In genomic region chr8:117089802-117090201, GRCm38 (mm10) we compare ENCODE assay signal across 38 mouse cellular contexts. TPM values are rescaled to one million over a fixed set of nuclear protein-coding genes. Genes with fewer than 3 reads are reported as not detected.
"Had no signal": no experiment of that assay in that cellular context is flagged by ENCODE, and none has a peak within 500 bp of the region (broad histone marks: within the 10 kb centered on the region; RNA-seq: fewer than 3 reads in every experiment).

No protein-coding gene starts in this region.

- H3K27me3 ChIP-seq: heart, embryonic 12.5 days; hindbrain, embryonic 12.5 days; intestine, embryonic 15.5 days; limb, embryonic 13.5 days; limb, embryonic 15.5 days had no signal

- H3K27ac ChIP-seq: gastrocnemius, adult 2 months; heart, embryonic 10.5 days; hindbrain, embryonic 10.5 days; hindbrain, embryonic 12.5 days; hindbrain, embryonic 14.5 days; intestine, embryonic 15.5 days; limb, embryonic 13.5 days; limb, embryonic 15.5 days; liver, embryonic 14.5 days had no signal

- H3K9ac ChIP-seq: heart, embryonic 12.5 days; hindbrain, embryonic 12.5 days; hindbrain, embryonic 14.5 days; intestine, embryonic 15.5 days; limb, embryonic 13.5 days; limb, embryonic 15.5 days; liver, embryonic 14.5 days had no signal

- H3K9me3 ChIP-seq: heart, embryonic 10.5 days; heart, embryonic 12.5 days; hindbrain, embryonic 10.5 days; hindbrain, embryonic 12.5 days; intestine, embryonic 15.5 days; limb, embryonic 13.5 days; limb, embryonic 15.5 days had no signal

- H3K4me1 ChIP-seq: hindbrain, embryonic 12.5 days; limb, embryonic 13.5 days; limb, embryonic 15.5 days had no signal

- ATAC-seq: hindbrain, embryonic 16.5 days; inflammation-experienced regulatory T-cells, adult 6 months; intestine, embryonic 15.5 days had no signal

- H3K36me3 ChIP-seq: heart, embryonic 10.5 days; heart, embryonic 12.5 days; hindbrain, embryonic 10.5 days; hindbrain, embryonic 12.5 days; intestine, embryonic 15.5 days; limb, embryonic 13.5 days; limb, embryonic 15.5 days had no signal

- DNase-seq: gastrocnemius, adult 2 months; gastrocnemius, postnatal 10 days; gastrocnemius, postnatal 25 days; heart, adult 18-20 months; heart, postnatal 10 days; heart, postnatal 4 days; kidney, adult 18-20 months; kidney, adult 8-10 months; kidney, postnatal 14 days; kidney, postnatal 36 days; layer of hippocampus, adult 9-11 months; layer of hippocampus, postnatal 36 days; left cerebral cortex, postnatal 4 days had no signal

- H3K4me2 ChIP-seq: heart, embryonic 12.5 days; hindbrain, embryonic 12.5 days; hindbrain, embryonic 14.5 days; intestine, embryonic 15.5 days; limb, embryonic 13.5 days; limb, embryonic 15.5 days had no signal

- H3K4me3 ChIP-seq: gastrocnemius, adult 2 months; heart, embryonic 10.5 days; heart, embryonic 12.5 days; hindbrain, embryonic 10.5 days; hindbrain, embryonic 12.5 days; intestine, embryonic 15.5 days; limb, embryonic 13.5 days; limb, embryonic 15.5 days had no signal

RNA-seq across cellular contexts. Expression of gene Bco1, which starts 5.9 kb away (rescaled TPM):
- total RNA-seq: gastrocnemius, adult 2 months; gastrocnemius, postnatal 10 days; gastrocnemius, postnatal 25 days; heart, adult 8-10 months; heart, postnatal 25 days; heart, postnatal 4 days; layer of hippocampus, adult 18-20 months; layer of hippocampus, postnatal 14 days; left cerebral cortex, adult 18-20 months; left cerebral cortex, adult 8-10 months; left cerebral cortex, postnatal 10 days; left cerebral cortex, postnatal 25 days had no signal
- polyA plus RNA-seq: heart, embryonic 14.5 days; heart, embryonic 16.5 days; inflammation-experienced regulatory T-cells, adult 6 months; limb, embryonic 11.5 days had no signal

RNA-seq across cellular contexts. Expression of gene Pkd1l2, which starts 7.6 kb away (rescaled TPM):
- total RNA-seq: granulocyte monocyte progenitor cell, adult 5-6 weeks; heart, adult 18-20 months; heart, postnatal 25 days; left cerebral cortex, postnatal 10 days; left cerebral cortex, postnatal 4 days had no signal
- polyA plus RNA-seq: heart, embryonic 16.5 days; hindbrain, embryonic 10.5 days; hindbrain, embryonic 12.5 days; intestine, embryonic 15.5 days; kidney, embryonic 14.5 days; limb, embryonic 11.5 days; limb, embryonic 13.5 days; liver, embryonic 14.5 days; liver, embryonic 16.5 days had no signal
